Mouse (Mus musculus): ENCODE results near the gene Sncb. TPM values are rescaled to one million over a fixed set of nuclear protein-coding genes. Genes with fewer than 3 reads are reported as not detected.
A peak's percentile ranks its signal among the peaks of the same experiment; 100 is the strongest.

Gene Sncb
- polyA plus RNA-seq (2014; fragmentation: Nextera tagmentation; extraction: Ambion mirVana): not detected in 2 replicates

GRCm38 (mm10) chr13:54766192-54766768 is at the start of gene Sncb:
Gene Sncb, minus strand, starts transcription at chr13:54766595.
- WGBS: 2% methylated on average over 27 of the region's 35 CpGs
- peaks cover 4% of the 10 kb centered on the region; the same call in 1 of the 2 replicates for H3K9me3 ChIP-seq (ENCODE audit: control insufficient read depth, low read length)
- H3K9ac ChIP-seq (ENCODE audit: low read depth, low read length): no peak within 1 kb of the TSS
- H3K4me1 ChIP-seq (ENCODE audit: control insufficient read depth, insufficient read depth, low read length): 0 out of 2 replicates have a peak, but pooled peaks cover 3% of the 10 kb centered on the region
- no peak within 1 kb of the TSS for H3K27ac ChIP-seq (ENCODE audit: low read depth, low read length)
- peak; percentile 62; the same call in 1 of the 2 replicates for ATAC-seq (ENCODE audit: low FRiP score, low TSS enrichment)
- no peaks in the 10 kb centered on the region for H3K36me3 ChIP-seq (ENCODE audit: control insufficient read depth, insufficient read depth, low read length)
- H3K27me3 ChIP-seq (ENCODE audit: control insufficient read depth, insufficient read depth, low read length): peaks cover 44% of the 10 kb centered on the region
- peak within 1 kb of the TSS; percentile 37 for H3K4me2 ChIP-seq (replicated peaks; ENCODE audit: low read depth, low read length)
- peak within 1 kb of the TSS; percentile 29 for H3K4me3 ChIP-seq (ENCODE audit: low read length)

GRCm38 (mm10) chr13:54813381-54813780 is 47.0 kb upstream of the Sncb start:
- no peaks in the 10 kb centered on the region for H3K36me3 ChIP-seq (ENCODE audit: control insufficient read depth, insufficient read depth, low read length)
- H3K27me3 ChIP-seq (ENCODE audit: control insufficient read depth, insufficient read depth, low read length): peaks cover 5% of the 10 kb centered on the region; the same call in 1 of the 2 replicates
- H3K27ac ChIP-seq (ENCODE audit: low read depth, low read length): no peak overlapping the region
- H3K9ac ChIP-seq (ENCODE audit: low read depth, low read length): no peak overlapping the region
- ATAC-seq (ENCODE audit: low FRiP score, low TSS enrichment): no peak
- no peaks in the 10 kb centered on the region for H3K9me3 ChIP-seq (ENCODE audit: control insufficient read depth, low read length)
- no peak overlapping the region for H3K4me3 ChIP-seq (ENCODE audit: low read length)
- 89% methylated on average over 9 of the region's 9 CpGs for WGBS
- no peaks in the 10 kb centered on the region for H3K4me1 ChIP-seq (ENCODE audit: control insufficient read depth, insufficient read depth, low read length)
- H3K4me2 ChIP-seq (replicated peaks; ENCODE audit: low read depth, low read length): no peak overlapping the region

DNA sequence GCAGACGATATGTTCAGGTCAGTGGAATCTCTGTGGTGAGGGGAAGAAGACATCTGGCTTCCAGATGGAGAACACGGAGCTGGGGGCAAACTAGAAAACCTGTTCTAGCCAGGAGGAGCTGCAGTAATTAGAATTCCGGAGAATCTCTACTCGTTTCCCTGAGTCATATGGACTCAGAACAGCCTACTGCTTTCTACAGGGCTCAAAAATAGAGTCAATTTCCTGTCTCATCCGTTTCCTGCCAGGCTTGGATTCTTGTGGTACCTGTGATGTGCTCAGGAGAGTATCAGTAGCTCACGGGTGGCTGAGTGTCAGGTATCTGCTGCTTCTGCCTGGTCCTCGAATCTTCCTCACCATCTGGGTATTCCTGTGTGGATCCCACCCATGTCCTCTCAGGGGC is 45.1 kb upstream of the Sncb start:
- ATAC-seq (ENCODE audit: low FRiP score, low TSS enrichment): no peak
- Histone ChIP-seq H3K4me1 (ENCODE audit: control insufficient read depth, insufficient read depth, low read length) (no peaks in the 10 kb centered on the region), H3K4me3 (ENCODE audit: low read length) (no peak overlapping the region), H3K36me3 (ENCODE audit: control insufficient read depth, insufficient read depth, low read length) (no peaks in the 10 kb centered on the region), H3K9ac (ENCODE audit: low read depth, low read length) (no peak overlapping the region), H3K9me3 (ENCODE audit: control insufficient read depth, low read length) (no peaks in the 10 kb centered on the region), H3K27ac (ENCODE audit: low read depth, low read length) (no peak overlapping the region), H3K27me3 (ENCODE audit: control insufficient read depth, insufficient read depth, low read length) (peaks cover 5% of the 10 kb centered on the region; the same call in 1 of the 2 replicates), H3K4me2 (replicated peaks; ENCODE audit: low read depth, low read length) (no peak overlapping the region)
- 62% methylated on average over 7 of the region's 7 CpGs for WGBS

GRCm38 (mm10) chr13:54808067-54808466 is 41.7 kb upstream of the Sncb start:
- no peaks in the 10 kb centered on the region for H3K9me3 ChIP-seq (ENCODE audit: control insufficient read depth, low read length)
- no peaks in the 10 kb centered on the region for H3K36me3 ChIP-seq (ENCODE audit: control insufficient read depth, insufficient read depth, low read length)
- WGBS: 80% methylated on average over 12 of the region's 12 CpGs
- no peak overlapping the region for H3K4me3 ChIP-seq (ENCODE audit: low read length)
- no peak overlapping the region for H3K27ac ChIP-seq (ENCODE audit: low read depth, low read length)
- ATAC-seq (ENCODE audit: low FRiP score, low TSS enrichment): no peak
- no peak overlapping the region for H3K9ac ChIP-seq (ENCODE audit: low read depth, low read length)
- H3K4me2 ChIP-seq (replicated peaks; ENCODE audit: low read depth, low read length): no peak overlapping the region
- no peaks in the 10 kb centered on the region for H3K4me1 ChIP-seq (ENCODE audit: control insufficient read depth, insufficient read depth, low read length)
- H3K27me3 ChIP-seq (ENCODE audit: control insufficient read depth, insufficient read depth, low read length): peaks cover 14% of the 10 kb centered on the region; the same call in 1 of the 2 replicates

DNA sequence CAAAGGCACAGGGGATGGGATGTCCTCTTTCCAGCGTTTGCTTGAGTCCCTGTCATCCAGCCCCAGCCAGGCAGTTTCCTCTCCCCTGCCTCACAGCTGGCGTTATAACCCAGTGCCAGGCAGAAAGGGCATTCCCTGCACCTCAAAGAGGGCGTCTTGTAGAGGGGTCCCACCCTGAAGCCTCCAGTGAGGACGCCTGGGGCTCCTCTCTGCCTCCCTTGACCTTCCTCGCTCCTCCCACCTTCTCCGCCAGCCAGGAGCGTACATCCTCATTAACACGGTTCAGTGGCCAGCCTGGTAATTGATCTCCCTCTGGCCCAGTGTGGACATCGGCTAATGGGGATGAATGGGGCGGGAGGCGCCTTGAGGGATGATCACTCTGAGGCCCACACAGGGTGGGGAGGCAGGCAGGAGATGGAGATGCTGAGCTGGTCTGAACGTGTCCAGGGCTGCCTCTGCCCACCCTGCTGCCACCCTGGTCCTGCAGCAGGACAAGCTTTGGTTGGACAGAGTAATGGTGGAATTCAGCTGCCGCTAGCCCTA is 40.1 kb upstream of the Sncb start:
- ATAC-seq (ENCODE audit: low FRiP score, low TSS enrichment): peak; percentile 94
- H3K4me2 ChIP-seq (replicated peaks; ENCODE audit: low read depth, low read length): no peak overlapping the region
- 12% methylated on average over 13 of the region's 13 CpGs for WGBS

DNA sequence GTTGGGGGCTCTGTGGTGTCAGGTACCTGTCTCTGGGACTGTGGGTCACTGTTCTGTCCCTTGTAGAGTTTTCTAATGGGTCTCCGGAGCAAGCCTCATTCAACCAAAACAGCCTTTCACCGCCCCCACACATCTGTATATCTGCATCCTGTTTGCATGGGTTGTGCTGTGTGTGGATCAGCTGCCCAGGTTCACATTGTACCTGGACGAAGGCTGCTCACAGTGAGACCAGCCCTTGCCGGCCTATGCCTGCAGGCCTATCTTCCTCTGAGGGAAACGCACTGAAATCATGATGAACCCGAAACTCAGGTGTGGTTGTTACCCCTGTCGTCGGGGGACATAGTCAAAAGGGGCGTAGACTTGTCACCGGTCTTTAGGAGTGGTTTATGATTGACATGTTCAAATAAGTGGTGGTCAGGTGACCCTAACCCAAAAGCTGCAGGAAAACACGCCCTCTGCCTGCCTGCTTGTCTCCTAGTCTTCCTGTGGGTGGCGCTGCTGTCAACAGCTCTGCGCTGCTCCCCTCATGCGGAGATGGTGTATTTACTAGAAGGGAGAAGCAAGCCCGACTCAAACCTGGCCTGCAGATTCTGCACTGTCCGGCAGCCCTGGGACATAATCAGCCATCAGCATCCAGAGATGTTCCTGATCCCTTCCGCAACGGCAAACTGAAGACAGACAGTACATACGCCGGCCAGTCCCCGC is 38.9 kb upstream of the Sncb start:
- peaks cover 14% of the 10 kb centered on the region; the same call in 1 of the 2 replicates for H3K27me3 ChIP-seq (ENCODE audit: control insufficient read depth, insufficient read depth, low read length)
- no peak overlapping the region for H3K9ac ChIP-seq (ENCODE audit: low read depth, low read length)
- no peaks in the 10 kb centered on the region for H3K4me1 ChIP-seq (ENCODE audit: control insufficient read depth, insufficient read depth, low read length)
- WGBS: 36% methylated on average over 21 of the region's 21 CpGs
- no peaks in the 10 kb centered on the region for H3K36me3 ChIP-seq (ENCODE audit: control insufficient read depth, insufficient read depth, low read length)
- H3K4me2 ChIP-seq (replicated peaks; ENCODE audit: low read depth, low read length): no peak overlapping the region
- no peaks in the 10 kb centered on the region for H3K9me3 ChIP-seq (ENCODE audit: control insufficient read depth, low read length)
- no peak overlapping the region for H3K4me3 ChIP-seq (ENCODE audit: low read length)
- H3K27ac ChIP-seq (ENCODE audit: low read depth, low read length): no peak overlapping the region
- no peak for ATAC-seq (ENCODE audit: low FRiP score, low TSS enrichment)

More for the DNA sequence above, 40.1 kb upstream of the Sncb start:
- Histone ChIP-seq H3K9ac (ENCODE audit: low read depth, low read length) (no peak overlapping the region), H3K36me3 (ENCODE audit: control insufficient read depth, insufficient read depth, low read length) (no peaks in the 10 kb centered on the region), H3K27ac (ENCODE audit: low read depth, low read length) (no peak overlapping the region), H3K4me3 (ENCODE audit: low read length) (no peak overlapping the region), H3K27me3 (ENCODE audit: control insufficient read depth, insufficient read depth, low read length) (peaks cover 14% of the 10 kb centered on the region; the same call in 1 of the 2 replicates), H3K9me3 (ENCODE audit: control insufficient read depth, low read length) (no peaks in the 10 kb centered on the region), H3K4me1 (ENCODE audit: control insufficient read depth, insufficient read depth, low read length) (no peaks in the 10 kb centered on the region)

GRCm38 (mm10) chr13:54803010-54803409 is 36.6 kb upstream of the Sncb start:
- WGBS: 83% methylated on average over 6 of the region's 6 CpGs
- Histone ChIP-seq H3K4me1 (ENCODE audit: control insufficient read depth, insufficient read depth, low read length) (no peaks in the 10 kb centered on the region), H3K36me3 (ENCODE audit: control insufficient read depth, insufficient read depth, low read length) (no peaks in the 10 kb centered on the region), H3K4me2 (replicated peaks; ENCODE audit: low read depth, low read length) (no peak overlapping the region), H3K27me3 (ENCODE audit: control insufficient read depth, insufficient read depth, low read length) (peaks cover 15% of the 10 kb centered on the region), H3K9ac (ENCODE audit: low read depth, low read length) (no peak overlapping the region), H3K4me3 (ENCODE audit: low read length) (no peak overlapping the region), H3K27ac (ENCODE audit: low read depth, low read length) (no peak overlapping the region), H3K9me3 (ENCODE audit: control insufficient read depth, low read length) (no peaks in the 10 kb centered on the region)
- no peak for ATAC-seq (ENCODE audit: low FRiP score, low TSS enrichment)

GRCm38 (mm10) chr13:54800206-54800605 is 33.8 kb upstream of the Sncb start:
- WGBS: 44% methylated on average over 4 of the region's 4 CpGs
- H3K27ac ChIP-seq (ENCODE audit: low read depth, low read length): no peak overlapping the region
- no peak for ATAC-seq (ENCODE audit: low FRiP score, low TSS enrichment)
- no peak overlapping the region for H3K4me3 ChIP-seq (ENCODE audit: low read length)
- no peaks in the 10 kb centered on the region for H3K9me3 ChIP-seq (ENCODE audit: control insufficient read depth, low read length)
- no peak overlapping the region for H3K4me2 ChIP-seq (replicated peaks; ENCODE audit: low read depth, low read length)
- no peaks in the 10 kb centered on the region for H3K36me3 ChIP-seq (ENCODE audit: control insufficient read depth, insufficient read depth, low read length)
- peaks cover 4% of the 10 kb centered on the region; the same call in 1 of the 2 replicates for H3K27me3 ChIP-seq (ENCODE audit: control insufficient read depth, insufficient read depth, low read length)
- no peak overlapping the region for H3K9ac ChIP-seq (ENCODE audit: low read depth, low read length)
- H3K4me1 ChIP-seq (ENCODE audit: control insufficient read depth, insufficient read depth, low read length): no peaks in the 10 kb centered on the region

GRCm38 (mm10) chr13:54799701-54800100 is 33.3 kb upstream of the Sncb start:
- Histone ChIP-seq H3K4me3 (ENCODE audit: low read length) (no peak overlapping the region), H3K27ac (ENCODE audit: low read depth, low read length) (no peak overlapping the region), H3K9me3 (ENCODE audit: control insufficient read depth, low read length) (no peaks in the 10 kb centered on the region), H3K27me3 (ENCODE audit: control insufficient read depth, insufficient read depth, low read length) (peaks cover 4% of the 10 kb centered on the region; the same call in 1 of the 2 replicates), H3K4me2 (replicated peaks; ENCODE audit: low read depth, low read length) (no peak overlapping the region), H3K9ac (ENCODE audit: low read depth, low read length) (no peak overlapping the region), H3K4me1 (ENCODE audit: control insufficient read depth, insufficient read depth, low read length) (no peaks in the 10 kb centered on the region), H3K36me3 (ENCODE audit: control insufficient read depth, insufficient read depth, low read length) (no peaks in the 10 kb centered on the region)
- WGBS: 27% methylated on average over 9 of the region's 9 CpGs
- no peak for ATAC-seq (ENCODE audit: low FRiP score, low TSS enrichment)
